Mouse (Mus musculus) ZHBTc4 (cell line): Measurements from ENCODE around the gene Bcl6b.
A peak's percentile ranks its signal among the peaks of the same experiment; 100 is the strongest.

ENCODE experiments used
- DNase-seq: peaks from one replicate; pipeline ENCODE4 v3.0.0-alpha.2; 2011; ENCODE audit warnings: low read depth, low spot score

The Bcl6b gene

GRCm38 (mm10) chr11:70229260-70230010 lies at the start of gene Bcl6b:
TSS of gene Bcl6b (minus strand) at chr11:70229798.
- no peak for DNase-seq

DNA sequence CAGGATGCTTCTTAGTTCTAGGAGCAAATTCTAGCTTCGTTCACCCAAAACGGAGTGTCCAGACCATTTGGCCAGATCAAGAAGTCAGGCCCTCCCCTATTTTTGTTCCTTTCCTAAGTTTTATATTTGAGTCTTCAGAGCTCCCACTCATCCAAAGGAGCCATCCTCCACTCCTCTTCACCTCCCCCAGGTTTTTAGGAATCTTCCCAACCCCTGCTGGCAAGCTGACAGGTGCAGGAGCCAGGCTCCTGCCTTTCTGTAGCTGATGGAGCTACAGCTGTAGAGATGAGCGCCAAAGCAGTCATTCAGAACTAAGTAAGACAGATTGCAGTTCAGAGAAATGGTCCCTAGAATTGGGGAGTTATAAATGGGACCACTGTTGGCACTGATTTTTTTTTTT lies 49.4 kb upstream of the Bcl6b start:
- DNase-seq = no peak

DNA sequence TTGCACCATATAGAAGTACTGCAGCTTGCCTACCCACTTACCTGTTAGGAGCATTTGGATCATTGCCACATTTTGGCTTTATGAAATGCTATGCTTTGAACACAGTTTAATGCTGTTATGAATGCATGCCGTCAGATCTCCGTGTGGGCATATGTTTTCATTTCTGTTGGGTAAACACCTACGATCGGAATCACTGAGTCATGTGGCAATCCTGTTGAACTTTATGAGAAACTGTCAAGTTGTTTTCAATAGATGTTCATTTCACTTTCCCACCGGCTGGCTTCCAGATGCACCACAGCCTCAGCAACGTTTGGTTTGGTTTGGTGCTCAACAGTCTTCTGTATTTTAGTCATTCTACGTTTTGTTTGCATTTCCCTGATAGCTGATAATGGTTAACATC lies 42.0 kb upstream of the Bcl6b start:
- no peak for DNase-seq

GRCm38 (mm10) chr11:70266405-70266804 lies 36.8 kb upstream of the Bcl6b start:
- DNase-seq = no peak

- DNase-seq = no peak
These were observed 36.2 kb upstream of the Bcl6b start for GRCm38 (mm10) chr11:70265819-70266218.

GRCm38 (mm10) chr11:70265252-70265651 lies 35.7 kb upstream of the Bcl6b start:
- no peak for DNase-seq

DNA sequence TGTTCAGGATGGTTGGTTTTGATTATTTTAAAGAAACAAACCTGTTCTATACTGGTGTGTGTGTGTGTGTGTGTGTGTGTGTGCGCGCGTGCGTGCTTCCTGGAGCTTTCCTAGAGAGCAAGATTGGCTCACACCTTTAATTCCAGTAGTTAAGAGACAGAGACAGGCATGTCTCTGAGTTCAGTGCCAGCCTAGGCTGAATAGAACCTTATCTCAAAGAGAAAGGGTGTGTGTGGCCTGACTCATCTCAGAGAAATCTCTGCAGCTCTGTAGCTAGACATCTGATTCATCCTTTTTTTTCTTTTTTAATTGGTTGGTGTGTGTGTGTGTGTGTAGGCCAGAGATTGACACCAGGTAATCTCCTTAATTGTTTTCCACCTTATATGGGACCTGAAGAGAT lies 29.4 kb upstream of the Bcl6b start:
- no peak for DNase-seq

DNA sequence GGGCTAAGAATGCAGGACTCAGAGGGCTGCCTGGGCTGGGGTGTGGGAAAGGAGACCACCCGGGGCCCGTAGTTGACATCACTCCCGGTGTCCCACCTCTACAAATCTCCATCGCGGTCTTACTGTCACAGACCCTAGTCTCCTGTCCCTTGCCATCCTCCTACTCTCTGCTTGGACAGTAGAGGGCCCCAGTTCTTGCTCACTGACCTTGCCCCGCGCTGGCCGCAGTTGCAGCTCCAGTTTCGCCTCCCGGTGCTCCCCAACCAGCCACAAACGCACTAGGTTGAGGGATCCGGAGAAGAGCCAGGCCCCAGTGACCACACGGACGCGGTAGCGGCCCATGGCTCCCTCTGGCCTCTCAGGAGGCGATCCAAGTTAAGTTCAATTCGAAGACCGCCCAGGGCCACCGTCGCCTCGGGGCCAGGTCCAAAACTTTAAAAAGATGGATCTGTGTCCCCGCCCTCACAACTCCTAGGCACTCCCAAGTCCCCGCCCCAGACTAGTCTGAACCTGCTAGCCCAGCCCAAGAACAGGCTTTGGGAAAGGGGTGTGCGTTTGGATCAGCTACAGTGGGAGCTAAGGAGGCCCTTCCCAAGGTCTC lies 25.4 kb upstream of the Bcl6b start, which contains the start of gene Alox12:
Alox12 (minus strand) TSS at position 423 of the 601 bp plus-strand sequence.
- peak; percentile 92 for DNase-seq

GRCm38 (mm10) chr11:70254337-70254736 lies 24.7 kb upstream of the Bcl6b start:
- peak; percentile 18 for DNase-seq

DNA sequence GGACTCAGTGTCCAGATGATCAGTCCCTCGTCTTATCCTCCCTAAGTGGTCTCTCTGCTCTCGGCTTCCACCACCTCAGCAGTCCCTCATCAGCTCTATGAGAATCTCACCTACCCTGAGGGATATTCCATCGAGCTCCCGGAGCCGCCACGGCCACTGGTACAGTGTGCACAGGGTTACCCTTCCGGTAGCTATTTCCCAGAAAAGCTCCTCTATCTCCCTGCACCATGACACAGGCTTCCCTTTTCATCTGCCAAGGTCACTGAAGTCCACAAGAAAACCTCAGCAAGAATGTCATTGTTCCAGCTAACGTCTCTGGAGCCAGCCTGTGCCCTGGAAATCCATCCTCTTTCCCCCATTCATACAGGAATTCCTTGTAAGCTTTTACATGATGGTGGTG lies 22.3 kb upstream of the Bcl6b start:
- DNase-seq = no peak

- DNase-seq = no peak
These were observed 20.6 kb upstream of the Bcl6b start for GRCm38 (mm10) chr11:70250150-70250549.

DNA sequence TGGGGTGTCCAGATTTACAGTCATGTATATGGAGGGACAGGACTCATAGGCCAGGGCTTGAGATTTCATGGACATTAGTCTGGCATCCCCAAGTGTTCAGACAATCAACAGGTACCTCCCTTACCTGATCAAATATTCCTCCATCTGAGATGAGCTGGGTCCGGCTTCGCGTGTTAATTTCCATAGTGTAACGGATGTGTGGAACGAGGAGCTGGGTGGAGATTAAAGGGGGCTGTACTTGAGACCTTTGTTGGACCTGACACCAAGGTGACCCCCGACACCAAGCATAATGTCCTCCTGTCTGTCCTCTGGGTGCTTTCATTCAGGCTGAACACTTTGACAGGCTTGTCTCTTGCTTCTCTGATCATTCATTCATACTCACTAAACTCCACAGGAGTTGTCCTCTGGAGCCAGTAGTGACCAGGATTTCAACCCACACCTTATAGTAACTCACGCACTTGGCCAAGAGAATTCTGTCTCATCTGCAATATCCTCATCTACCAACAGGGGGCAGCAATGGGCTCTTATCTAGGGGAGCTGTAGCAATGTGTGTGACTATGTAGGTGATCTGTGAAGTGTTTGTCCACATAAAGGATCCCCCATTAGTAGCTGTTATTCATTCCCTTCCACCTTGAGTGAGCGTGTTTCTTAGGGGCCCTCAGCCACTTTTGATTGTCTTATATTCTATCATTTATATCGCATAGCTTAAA lies 17.7 kb upstream of the Bcl6b start:
- DNase-seq = peak; percentile 80

- no peak for DNase-seq
These were observed 13.0 kb upstream of the Bcl6b start for GRCm38 (mm10) chr11:70242591-70242990.

- peak; percentile 92 for DNase-seq
These were observed 10.1 kb upstream of the Bcl6b start, which contains the start of the genes Gm21988 and Rnasek for GRCm38 (mm10) chr11:70239541-70240279. TSS of gene Gm21988 (minus strand) at chr11:70239830. TSS of gene Rnasek (minus strand) at chr11:70239842.

GRCm38 (mm10) chr11:70238591-70239440 lies 9.2 kb upstream of the Bcl6b start:
- peak; percentile 33 for DNase-seq

DNA sequence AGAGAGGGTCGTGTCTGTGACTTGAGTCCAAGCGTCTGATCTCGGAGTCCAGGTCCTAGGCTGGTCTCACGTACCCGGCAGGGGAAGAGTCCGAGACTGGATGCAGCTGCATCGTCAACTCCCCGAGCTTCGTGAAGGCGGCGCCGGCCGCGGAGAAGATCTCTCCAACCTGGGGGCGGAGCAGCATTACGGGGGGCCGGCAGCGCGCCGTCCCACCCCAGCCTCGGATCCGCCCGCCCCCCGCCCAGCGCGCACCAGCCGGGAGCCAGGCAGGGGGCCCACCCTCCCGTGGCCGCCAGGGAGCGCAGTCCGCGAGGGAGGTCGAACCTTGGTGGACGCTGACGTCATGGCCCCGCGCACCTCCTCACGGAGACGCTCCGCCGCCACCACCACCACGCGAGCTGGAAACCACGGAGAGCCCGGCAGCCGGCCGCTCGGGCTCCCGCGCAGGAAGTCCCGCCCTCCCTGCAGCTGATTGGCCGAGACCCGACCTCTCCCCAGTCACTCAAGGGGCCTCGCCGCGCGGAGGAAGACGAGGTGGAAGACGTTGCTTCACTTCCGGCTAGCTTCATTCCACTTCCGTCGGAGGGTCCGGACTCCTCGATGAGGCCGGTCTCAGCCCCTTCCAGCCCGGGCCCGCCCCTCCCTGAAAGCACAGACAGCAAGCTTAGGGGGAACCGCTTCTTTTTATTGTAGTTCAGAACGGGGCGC lies 8.0 kb upstream of the Bcl6b start, which contains the start of gene 0610010K14Rik:
0610010K14Rik (minus strand) TSS at position 458 of the 711 bp plus-strand sequence.
- DNase-seq = peak; percentile 98

DNA sequence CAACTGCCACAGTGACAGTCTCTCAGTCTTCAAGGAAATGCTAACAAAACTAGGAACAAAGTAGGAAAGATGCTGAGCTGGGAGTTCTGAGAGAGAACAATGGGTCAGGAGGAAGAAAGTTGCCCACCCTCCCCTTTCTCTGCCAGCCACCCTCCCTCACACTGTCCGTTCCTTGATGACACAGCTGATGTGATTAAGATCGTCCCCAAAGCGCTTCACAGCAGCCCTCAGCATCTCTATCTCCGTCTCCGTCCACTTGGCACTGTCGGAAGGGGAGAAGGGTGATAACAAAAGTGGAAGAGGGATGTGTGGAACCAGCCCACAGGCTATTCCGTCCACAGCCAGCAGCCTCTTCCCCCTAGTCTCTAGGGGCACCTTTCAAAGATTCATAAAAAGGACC lies 7.1 kb upstream of the Bcl6b start:
- no peak for DNase-seq

DNA sequence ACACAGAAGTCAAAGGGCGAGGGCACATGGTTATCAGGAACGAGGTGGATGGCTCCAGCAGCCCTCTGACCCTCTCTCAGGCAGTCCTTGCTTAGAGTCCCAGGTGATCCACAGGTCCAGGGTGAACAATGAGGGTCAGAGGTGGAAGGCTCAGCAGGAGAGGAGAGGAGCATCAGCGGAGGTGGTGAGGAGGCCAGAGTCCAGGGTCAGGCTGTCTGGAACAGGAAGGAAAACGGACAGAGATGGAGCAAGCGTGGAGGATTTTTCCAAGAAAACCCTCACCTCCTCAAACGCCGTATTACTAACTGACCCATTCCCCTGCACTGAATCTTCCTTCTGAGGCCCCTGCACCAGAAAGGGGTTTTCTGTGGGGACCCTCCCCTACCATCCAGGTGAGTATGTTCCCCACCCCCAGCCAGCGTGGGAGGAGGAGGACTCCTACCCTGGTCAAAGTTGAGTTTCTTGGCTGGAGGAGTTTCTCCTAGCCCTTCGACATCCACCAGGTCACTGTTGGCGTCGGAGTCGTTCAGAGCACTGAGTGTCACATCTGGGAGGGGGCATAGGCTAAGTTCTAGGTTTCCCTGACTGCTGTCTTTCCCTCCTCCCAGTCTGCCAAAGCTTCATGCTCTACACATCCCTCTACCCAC lies 5.8 kb upstream of the Bcl6b start:
- no peak for DNase-seq

DNA sequence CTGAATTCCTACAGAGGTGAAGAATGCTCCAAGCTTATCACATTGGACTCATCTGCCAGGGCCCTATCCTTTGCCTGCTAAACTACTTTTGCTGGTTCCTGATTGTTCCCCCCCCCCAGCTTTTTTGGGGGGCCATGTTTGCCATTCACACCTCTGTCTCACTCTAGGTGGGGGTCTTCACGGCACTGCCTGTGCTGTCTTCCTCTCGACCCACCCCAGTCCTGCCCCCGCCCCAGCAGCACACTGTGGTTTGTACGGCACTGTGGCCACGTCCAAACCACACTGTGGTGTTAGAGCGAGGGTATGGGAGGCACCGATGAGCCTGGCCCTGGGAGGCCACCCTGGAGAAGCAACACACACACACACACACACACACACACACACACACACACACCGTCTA lies 4.9 kb upstream of the Bcl6b start:
- DNase-seq = no peak

DNA sequence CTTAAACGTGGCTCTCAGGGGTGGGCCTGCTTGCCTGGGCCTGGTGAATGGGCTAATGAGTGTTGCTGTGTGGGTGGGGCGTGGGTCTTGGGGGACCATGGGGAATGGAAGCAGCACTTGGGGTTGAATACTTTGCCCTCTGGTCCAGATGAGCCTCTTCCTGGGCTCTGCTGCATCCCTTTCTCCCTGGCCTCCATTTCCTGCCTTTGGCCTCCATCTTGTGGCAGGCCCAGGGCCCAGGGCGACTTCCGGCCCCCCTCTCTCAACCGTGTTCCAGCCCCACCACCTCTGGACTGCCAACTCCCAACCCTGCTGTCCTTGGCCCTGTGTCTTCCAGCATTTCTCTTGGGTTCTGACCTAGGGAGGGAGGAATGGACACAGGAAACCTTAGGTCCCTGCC lies 4.4 kb upstream of the Bcl6b start:
- DNase-seq = peak; percentile 39
